Mouse (Mus musculus): ENCODE results near the gene Tceanc2. TPM values are rescaled to one million over a fixed set of nuclear protein-coding genes. Genes with fewer than 3 reads are reported as not detected.

Gene Tceanc2
- total and polyA plus RNA-seq, 3 experiments, result 16.5 to 34.8 (median 24.8) TPM

- Histone ChIP-seq H3K27ac (ENCODE audit: insufficient read depth, low read depth) (no peak overlapping the region), H3K9me3 (replicated peaks; ENCODE audit: low read length) (no peaks in the 10 kb centered on the region), H3K4me1 (ENCODE audit: control insufficient read depth in 1 of 2, insufficient read depth in 2 of 2) (no peaks in the 10 kb centered on the region), H3K27me3 (replicated peaks) (no peaks in the 10 kb centered on the region), H3K36me3 (replicated peaks in 1 of 2; ENCODE audit: control insufficient read depth in 1 of 2, insufficient read depth in 1 of 2, low read length in 1 of 2) (peaks cover 53 to 90% of the 10 kb centered on the region in 2 experiments), H3K4me3 (replicated peaks in 1 of 3; ENCODE audit: low read depth in 2 of 3, low read length in 2 of 3, poor library complexity in 1 of 3) (no peak overlapping the region), H3K9ac (ENCODE audit: insufficient read depth, low read depth) (no peak overlapping the region), H3K79me2 (replicated peaks; ENCODE audit: control insufficient read depth, extremely low read depth, insufficient read depth, poor library complexity, severe bottlenecking) (no peaks in the 10 kb centered on the region), H3K4me2 (ENCODE audit: insufficient read depth, low read depth, poor library complexity, severe bottlenecking) (no peak overlapping the region)
- dilution Hi-C loops (cut with MboI; ENCODE audit: extremely low pct_ligation_motif_present, extremely low pct_unique_long_range_greater_than_20kb, low sequenced_read_pairs), result no loop called here
- TF ChIP-seq ZKSCAN1 (IDR thresholded peaks at IDR 0.05; ENCODE audit: borderline replicate concordance, low read depth, low read length), result no peak
- no peak for TF ChIP-seq MAFK (IDR thresholded peaks at IDR 0.05; ENCODE audit: insufficient replicate concordance, low read length)
- no peak for TF ChIP-seq JUN (IDR thresholded peaks at IDR 0.05; ENCODE audit: insufficient read depth, low read depth, low read length)
- TF ChIP-seq MAZ (IDR thresholded peaks at IDR 0.05; ENCODE audit: low read depth, low read length), result no peak
- TF ChIP-seq CHD2 (IDR thresholded peaks at IDR 0.05; ENCODE audit: low read length), result no peak
- no peak for TF ChIP-seq E2F4 (IDR thresholded peaks at IDR 0.05; ENCODE audit: insufficient replicate concordance, low read depth, low read length)
- no peak for TF ChIP-seq PAX5 (IDR thresholded peaks at IDR 0.05; ENCODE audit: low read length)
- no peak for TF ChIP-seq KAT2A (IDR thresholded peaks at IDR 0.05; ENCODE audit: insufficient replicate concordance, low read length)
- TF ChIP-seq ELF1 (IDR thresholded peaks at IDR 0.05; ENCODE audit: low read depth, low read length), result no peak
- TF ChIP-seq NELFE (IDR thresholded peaks at IDR 0.05; ENCODE audit: low read depth, low read length), result no peak
- no peak for TF ChIP-seq EP300 (IDR thresholded peaks at IDR 0.05; ENCODE audit: low read length)
- TF ChIP-seq POLR2A (IDR thresholded peaks at IDR 0.05; ENCODE audit: low read depth, low read length), result no peak
- no peak for TF ChIP-seq MYC (IDR thresholded peaks at IDR 0.05; ENCODE audit: low read depth, low read length)
- TF ChIP-seq BHLHE40 (IDR thresholded peaks at IDR 0.05; ENCODE audit: low read depth, low read length), result no peak
- TF ChIP-seq CHD1 (IDR thresholded peaks at IDR 0.05; ENCODE audit: low read depth, low read length), result no peak
- TF ChIP-seq SIN3A (IDR thresholded peaks at IDR 0.05; ENCODE audit: low read length), result no peak
- no peak for TF ChIP-seq NRF1 (IDR thresholded peaks at IDR 0.05; ENCODE audit: low read depth, low read length)
- no peak for TF ChIP-seq USF1 (IDR thresholded peaks at IDR 0.05; ENCODE audit: low read depth, low read length)
- TF ChIP-seq ETS1 (conservative IDR thresholded peaks at IDR 0.05; ENCODE audit: low read depth, low read length), result no peak
- TF ChIP-seq ZC3H11A (IDR thresholded peaks at IDR 0.05; ENCODE audit: low read depth, low read length), result no peak
- DNase-seq (ENCODE audit: extremely low read depth), result no peak
- in situ Hi-C loops (cut with MboI; ENCODE audit: low pct_ligation_motif_present, low pct_unique_long_range_greater_than_20kb, low sequenced_read_pairs), result loop anchor here (25.0 kb wide), 1 partner anchor 520 kb away; no protein-coding TSS in a partner anchor
Observed at GRCm38 (mm10) chr4:107156983-107157401, 21.9 kb downstream of the Tceanc2 start.

- H3K9ac ChIP-seq (ENCODE audit: insufficient read depth, low read depth), result no peak overlapping the region
- no peak overlapping the region for H3K4me3 ChIP-seq (replicated peaks in 1 of 3; ENCODE audit: low read depth in 2 of 3, low read length in 2 of 3, poor library complexity in 1 of 3)
- no peaks in the 10 kb centered on the region for H3K79me2 ChIP-seq (replicated peaks; ENCODE audit: control insufficient read depth, extremely low read depth, insufficient read depth, poor library complexity, severe bottlenecking)
- DNase-seq (ENCODE audit: extremely low read depth), result no peak
- peaks cover 33 to 80% of the 10 kb centered on the region in 2 experiments for H3K36me3 ChIP-seq (replicated peaks in 1 of 2; ENCODE audit: control insufficient read depth in 1 of 2, insufficient read depth in 1 of 2, low read length in 1 of 2)
- H3K4me1 ChIP-seq (ENCODE audit: control insufficient read depth in 1 of 2, insufficient read depth in 2 of 2), result no peaks in the 10 kb centered on the region
- in situ Hi-C loops (cut with MboI; ENCODE audit: low pct_ligation_motif_present, low pct_unique_long_range_greater_than_20kb, low sequenced_read_pairs) (loop anchor here (25.0 kb wide), 1 partner anchor 515 kb away; no protein-coding TSS in a partner anchor), dilution Hi-C loops (cut with MboI; ENCODE audit: extremely low pct_ligation_motif_present, extremely low pct_unique_long_range_greater_than_20kb, low sequenced_read_pairs) (no loop called here)
- TF ChIP-seq NRF1 (IDR thresholded peaks at IDR 0.05; ENCODE audit: low read depth, low read length), result no peak
- no peak for TF ChIP-seq JUN (IDR thresholded peaks at IDR 0.05; ENCODE audit: insufficient read depth, low read depth, low read length)
- no peak for TF ChIP-seq ELF1 (IDR thresholded peaks at IDR 0.05; ENCODE audit: low read depth, low read length)
- no peak for TF ChIP-seq UBTF (IDR thresholded peaks at IDR 0.05; ENCODE audit: low read depth, low read length)
- no peak for TF ChIP-seq MYC (IDR thresholded peaks at IDR 0.05; ENCODE audit: low read depth, low read length)
- no peak for TF ChIP-seq ZKSCAN1 (IDR thresholded peaks at IDR 0.05; ENCODE audit: borderline replicate concordance, low read depth, low read length)
- no peak overlapping the region for H3K4me2 ChIP-seq (ENCODE audit: insufficient read depth, low read depth, poor library complexity, severe bottlenecking)
- no peaks in the 10 kb centered on the region for H3K9me3 ChIP-seq (replicated peaks; ENCODE audit: low read length)
- no peak overlapping the region for H3K27ac ChIP-seq (ENCODE audit: insufficient read depth, low read depth)
- H3K27me3 ChIP-seq (replicated peaks), result no peaks in the 10 kb centered on the region
Observed at GRCm38 (mm10) chr4:107152571-107152970, 26.3 kb downstream of the Tceanc2 start.

Data from CH12.LX (cell line).